Mouse (Mus musculus) bone marrow macrophage, adult 2 months (primary cell): ENCODE measurements around the gene Krtap29-1.

Experiments
- CTCF ChIP-seq: IDR thresholded peaks from 2 replicates; pipeline ENCODE4 v1.5.1; 2012; ENCODE audit warnings: low read depth, mild to moderate bottlenecking, low read length, moderate library complexity
- POLR2A ChIP-seq: IDR thresholded peaks from 2 replicates; pipeline ENCODE4 v1.6.1; 2012; ENCODE audit warnings: mild to moderate bottlenecking, low read depth, low read length, borderline replicate concordance

DNA sequence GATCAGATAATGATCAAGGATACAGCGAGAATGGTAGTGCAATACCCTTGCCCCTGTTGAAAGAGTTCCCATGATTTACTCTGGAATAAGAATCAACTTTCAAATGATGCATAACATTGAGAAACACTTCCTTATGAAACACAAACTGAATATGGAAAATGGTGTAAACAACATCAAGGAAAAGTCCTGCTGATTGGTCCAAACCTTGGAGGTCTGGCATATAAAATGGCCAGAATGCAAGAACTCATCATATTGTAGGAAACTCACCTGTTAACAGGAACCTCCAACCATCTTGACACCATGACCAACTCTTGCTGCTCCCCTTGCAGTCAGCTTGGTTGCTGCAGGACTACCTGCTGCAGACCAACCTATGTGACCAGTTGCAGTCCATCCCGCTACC is 30.7 kb downstream of the Krtap29-1 start, which contains the start of gene Krtap9-5:
- TF ChIP-seq CTCF (no peak), POLR2A (no peak)
